Mouse (Mus musculus): ENCODE data around the gene Dynll1. TPM values are rescaled to one million over a fixed set of nuclear protein-coding genes. Genes with fewer than 3 reads are reported as not detected.

Gene Dynll1
- 72.8 TPM for polyA plus RNA-seq (2014; fragmentation: Illumina TruSeq; extraction: RNeasy Lipid Tissue Mini Kit (QIAGEN cat#74804); ENCODE audit: low read depth, low replicate concordance)

DNA sequence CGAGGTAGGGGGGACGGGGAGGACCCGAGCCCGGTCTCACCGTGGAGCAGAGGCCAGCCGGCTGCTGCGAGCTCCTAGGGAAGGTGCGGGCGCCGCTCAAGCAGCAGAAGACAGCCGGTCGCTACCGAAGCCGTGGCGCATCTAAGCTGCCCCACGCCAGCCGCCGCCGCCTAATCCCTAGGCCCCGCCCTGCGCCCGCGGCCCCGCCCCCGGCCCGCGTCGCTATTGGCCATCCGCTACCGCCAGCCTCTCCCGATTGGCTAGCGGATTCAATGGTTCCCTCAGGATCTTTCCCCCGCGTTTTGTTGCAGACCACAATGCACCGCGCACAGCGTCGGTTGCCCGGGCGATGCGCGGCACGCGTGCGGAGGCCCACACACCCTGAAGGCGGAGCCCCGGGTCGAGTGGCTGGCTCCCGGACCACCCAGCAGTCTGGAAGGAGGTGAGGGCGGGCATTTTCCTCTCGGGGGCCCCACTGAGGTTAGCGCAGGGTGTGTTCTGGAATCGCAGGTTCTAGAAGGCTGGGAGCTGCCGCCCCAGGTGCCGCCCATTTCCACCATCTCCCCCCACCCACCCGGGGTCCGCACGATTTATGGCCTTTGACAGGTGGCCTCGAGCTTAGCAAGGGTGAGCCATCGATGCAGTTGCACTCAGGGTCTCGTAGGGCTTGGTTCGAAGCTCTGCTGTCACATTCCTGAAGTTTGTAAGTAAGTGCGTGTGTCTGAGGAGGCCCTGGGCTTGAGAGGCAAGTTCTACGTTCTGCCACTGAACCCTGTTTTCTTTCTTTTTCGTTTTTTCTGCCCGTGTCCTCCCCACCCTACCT lies at the start of gene Dynll1:
Gene Dynll1, minus strand, starts transcription at position 208 of the 823 bp plus-strand sequence.

DNA sequence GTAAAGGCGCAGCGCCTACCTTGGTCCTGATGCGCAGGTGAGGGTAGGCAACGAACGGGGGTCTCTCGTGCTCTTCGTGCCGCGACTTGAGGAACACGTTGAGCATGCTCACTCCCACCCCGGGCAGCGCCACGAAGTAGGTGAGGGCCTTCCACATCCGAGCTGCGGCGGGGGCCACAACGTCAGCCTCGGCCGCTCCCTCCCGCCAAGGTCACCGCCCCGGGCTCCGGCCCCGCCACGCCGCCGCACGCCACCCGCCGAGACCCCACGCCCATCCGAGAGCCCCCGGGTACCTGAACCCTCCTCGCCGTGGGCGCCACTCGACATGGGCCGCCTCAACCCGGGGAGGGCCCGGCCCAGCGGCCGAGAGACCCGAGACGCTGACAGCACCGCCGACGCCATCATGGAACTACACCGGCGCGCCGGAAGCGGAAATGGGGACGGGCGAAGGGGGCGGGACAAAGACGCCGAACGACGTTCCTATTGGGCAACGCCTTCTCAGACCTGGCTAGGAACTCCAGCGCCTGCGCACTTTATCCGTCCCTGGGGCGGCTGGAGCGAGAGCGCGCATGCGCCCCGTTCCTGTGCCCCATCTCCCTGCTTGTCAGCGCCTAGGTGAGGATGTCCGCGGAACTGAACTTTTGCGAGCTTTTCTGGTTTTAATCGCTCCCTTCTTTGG lies 47.9 kb upstream of the Dynll1 start, which contains the start of gene Cox6a1:
Gene Cox6a1, minus strand, starts transcription at position 436 of the 679 bp plus-strand sequence.

DNA sequence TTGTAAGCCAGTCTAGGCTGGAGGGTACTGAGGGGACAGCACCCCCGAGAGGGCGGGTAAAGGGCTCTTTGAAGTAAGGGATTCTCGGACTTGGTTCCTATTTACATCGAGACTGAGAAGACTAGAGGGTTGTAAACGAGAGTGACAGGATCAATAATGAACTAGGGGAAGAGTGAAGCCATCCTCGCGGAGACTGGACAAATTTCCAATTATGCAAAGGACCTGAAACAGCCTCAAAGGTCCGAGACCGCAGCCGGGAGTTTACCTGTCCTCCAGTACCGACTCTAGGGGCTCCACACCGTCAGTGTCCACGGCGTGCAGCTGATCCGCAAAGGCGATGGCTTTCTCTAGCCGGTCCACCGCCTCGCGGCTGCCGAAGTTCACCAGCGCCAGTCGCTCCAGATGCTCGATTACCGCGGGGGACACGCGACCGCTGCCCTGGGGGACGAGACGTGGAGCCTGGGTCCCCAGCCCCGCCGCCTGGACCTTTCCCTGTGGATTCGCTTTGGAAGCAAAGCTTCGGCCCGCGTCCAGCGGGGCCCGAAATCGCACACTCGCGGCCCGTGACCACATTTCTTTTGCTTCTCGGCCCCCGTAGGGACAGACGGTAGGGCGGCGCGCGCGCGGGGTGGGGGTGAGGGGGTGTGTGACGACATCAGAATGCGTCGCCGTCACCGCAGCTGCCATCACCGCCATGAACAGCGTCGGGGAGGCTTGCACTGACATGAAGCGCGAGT lies 39.9 kb upstream of the Dynll1 start, which contains the start of the genes Gatc and Triap1:
Gene Gatc, minus strand, starts transcription at position 602 of the 737 bp plus-strand sequence.
Gene Triap1, plus strand, starts transcription at position 649 of the 737 bp plus-strand sequence.

DNA sequence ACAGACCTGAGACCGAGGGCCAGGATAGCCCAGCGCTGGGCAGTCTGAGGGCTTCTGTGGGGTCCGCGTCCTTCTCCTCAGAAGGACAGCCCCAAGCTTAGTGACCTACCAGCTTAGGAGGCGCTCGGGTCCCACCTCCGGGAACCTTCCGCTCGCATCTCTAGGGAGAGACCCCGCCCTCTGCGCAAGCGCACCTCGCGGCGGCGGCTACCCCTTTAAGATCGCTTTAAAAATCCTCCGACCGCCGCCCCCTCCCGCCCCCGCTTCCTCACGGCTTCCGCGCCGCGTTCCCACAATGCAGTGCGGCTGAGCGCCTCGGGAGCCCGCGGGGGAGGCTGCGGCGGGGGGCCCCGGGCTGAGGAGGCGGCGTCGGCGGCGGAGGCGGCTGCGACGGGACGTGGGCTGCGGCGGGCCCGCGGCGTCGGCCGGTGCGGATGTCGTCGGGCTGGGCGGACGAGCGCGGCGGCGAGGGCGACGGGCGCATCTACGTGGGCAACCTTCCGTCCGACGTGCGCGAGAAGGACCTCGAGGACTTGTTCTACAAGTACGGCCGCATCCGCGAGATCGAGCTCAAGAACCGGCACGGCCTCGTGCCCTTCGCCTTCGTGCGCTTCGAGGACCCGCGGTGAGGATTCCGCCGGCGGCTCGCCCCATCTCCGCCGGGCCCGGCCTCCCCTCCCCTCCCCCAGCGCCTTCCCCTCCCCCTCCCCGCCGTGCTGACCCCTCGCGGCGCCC lies 26.2 kb upstream of the Dynll1 start, which contains the start of gene Srsf9:
Gene Srsf9, plus strand, starts transcription at position 303 of the 735 bp plus-strand sequence.

DNA sequence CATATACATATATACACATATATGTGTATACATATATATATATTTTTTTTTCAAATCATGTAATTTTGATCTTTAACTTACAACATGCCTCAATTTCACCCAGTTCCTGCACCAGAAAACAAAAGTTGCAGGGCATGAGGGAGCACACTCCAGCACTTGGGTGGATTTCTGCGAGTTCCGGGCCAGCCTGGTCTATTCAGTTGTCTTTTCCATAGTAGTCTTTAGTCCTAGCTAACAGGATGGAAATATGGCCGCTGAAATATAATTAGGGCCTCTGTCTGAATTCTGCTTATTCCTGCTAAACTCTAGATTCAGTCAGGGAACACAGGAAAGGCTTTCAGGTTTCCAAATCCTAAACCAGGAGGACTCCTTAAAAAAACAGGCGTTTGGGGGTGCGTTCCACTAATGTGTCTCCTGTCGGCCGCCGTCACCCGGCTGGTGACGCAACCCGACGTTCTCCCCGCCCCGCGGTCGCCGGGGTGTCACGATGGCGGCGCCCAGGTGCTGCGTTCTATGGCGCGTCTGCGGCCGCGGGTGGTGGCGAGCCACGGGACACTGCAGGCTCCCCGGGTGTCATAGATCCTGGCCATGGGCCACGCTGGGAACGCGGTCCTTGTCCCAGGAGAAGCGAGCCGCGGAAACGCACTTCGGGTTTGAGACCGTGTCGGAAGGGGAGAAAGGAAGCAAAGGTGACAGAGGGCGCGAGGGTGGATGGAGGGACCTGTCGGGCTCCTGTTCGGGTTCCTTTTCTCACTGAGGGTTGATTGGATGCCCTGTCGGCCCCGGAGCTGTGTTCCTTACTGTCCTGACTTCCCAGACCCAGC lies 21.4 kb downstream of the Dynll1 start, which contains the start of gene Coq5:
Gene Coq5, plus strand, starts transcription at position 441 of the 824 bp plus-strand sequence.

DNA sequence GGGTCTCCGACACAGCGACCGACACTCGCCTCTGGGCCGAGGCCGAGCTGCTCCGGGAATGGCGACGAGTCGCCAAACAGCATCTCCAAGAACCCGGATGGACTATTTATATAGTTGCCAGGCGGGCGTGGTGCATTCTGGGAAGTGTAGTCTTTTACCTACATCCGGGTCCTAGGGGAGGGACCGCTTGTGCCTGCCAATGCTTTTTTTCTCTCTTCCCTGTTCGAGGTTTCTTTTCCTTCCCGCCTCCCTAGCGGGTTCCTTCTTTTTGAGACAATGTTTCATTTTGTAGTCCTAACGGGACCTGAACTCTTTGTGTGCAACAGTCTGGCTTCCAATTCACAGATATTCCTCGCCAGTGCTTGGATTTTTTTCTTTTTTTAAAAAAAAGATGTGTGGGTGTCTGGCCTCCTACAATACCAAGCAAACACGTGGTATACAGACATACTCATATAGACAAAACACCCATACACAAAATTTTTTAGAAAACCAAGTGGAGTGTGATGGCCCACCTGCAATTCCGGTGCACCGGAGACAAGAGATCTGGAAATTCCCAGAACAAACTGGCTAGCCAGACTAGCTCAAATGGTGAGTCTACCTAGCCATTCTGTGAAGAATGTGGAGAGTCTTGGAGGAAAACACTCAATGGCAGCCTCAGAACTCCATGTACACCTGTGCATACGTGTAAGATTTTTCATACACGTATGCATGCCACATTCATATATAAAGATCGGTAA lies 27.8 kb downstream of the Dynll1 start, which contains the start of gene Rnf10:
Gene Rnf10, minus strand, starts transcription at position 87 of the 737 bp plus-strand sequence.

Other genes with a start within 250 kb of the Dynll1 start
- not detected for gene Gm10401, start 202.7 kb downstream of the Dynll1 start, polyA plus RNA-seq (2014; fragmentation: Illumina TruSeq; extraction: RNeasy Lipid Tissue Mini Kit (QIAGEN cat#74804); ENCODE audit: low read depth, low replicate concordance)
- 11.7 TPM for gene Acads, start 181.7 kb downstream of the Dynll1 start, polyA plus RNA-seq (2014; fragmentation: Illumina TruSeq; extraction: RNeasy Lipid Tissue Mini Kit (QIAGEN cat#74804); ENCODE audit: low read depth, low replicate concordance)
- 4.4 TPM for gene Unc119b, start 166.0 kb downstream of the Dynll1 start, polyA plus RNA-seq (2014; fragmentation: Illumina TruSeq; extraction: RNeasy Lipid Tissue Mini Kit (QIAGEN cat#74804); ENCODE audit: low read depth, low replicate concordance)
- 26.9 TPM for gene Mlec, start 142.8 kb downstream of the Dynll1 start, polyA plus RNA-seq (2014; fragmentation: Illumina TruSeq; extraction: RNeasy Lipid Tissue Mini Kit (QIAGEN cat#74804); ENCODE audit: low read depth, low replicate concordance)
- not detected for gene Cabp1, start 106.6 kb downstream of the Dynll1 start, polyA plus RNA-seq (2014; fragmentation: Illumina TruSeq; extraction: RNeasy Lipid Tissue Mini Kit (QIAGEN cat#74804); ENCODE audit: low read depth, low replicate concordance)
- 15.9 TPM for gene Pop5, start 65.2 kb downstream of the Dynll1 start, polyA plus RNA-seq (2014; fragmentation: Illumina TruSeq; extraction: RNeasy Lipid Tissue Mini Kit (QIAGEN cat#74804); ENCODE audit: low read depth, low replicate concordance)
- 28.3 TPM for gene Rnf10, start 28.1 kb downstream of the Dynll1 start, polyA plus RNA-seq (2014; fragmentation: Illumina TruSeq; extraction: RNeasy Lipid Tissue Mini Kit (QIAGEN cat#74804); ENCODE audit: low read depth, low replicate concordance)
- 13.9 TPM for gene Coq5, start 21.3 kb downstream of the Dynll1 start, polyA plus RNA-seq (2014; fragmentation: Illumina TruSeq; extraction: RNeasy Lipid Tissue Mini Kit (QIAGEN cat#74804); ENCODE audit: low read depth, low replicate concordance)
- 21.8 TPM for gene Srsf9, start 26.2 kb upstream of the Dynll1 start, polyA plus RNA-seq (2014; fragmentation: Illumina TruSeq; extraction: RNeasy Lipid Tissue Mini Kit (QIAGEN cat#74804); ENCODE audit: low read depth, low replicate concordance)
- 31.2 TPM for gene Gatc, start 40.2 kb upstream of the Dynll1 start, polyA plus RNA-seq (2014; fragmentation: Illumina TruSeq; extraction: RNeasy Lipid Tissue Mini Kit (QIAGEN cat#74804); ENCODE audit: low read depth, low replicate concordance)
- gene Triap1, start 40.2 kb upstream of the Dynll1 start, polyA plus RNA-seq (2014; fragmentation: Illumina TruSeq; extraction: RNeasy Lipid Tissue Mini Kit (QIAGEN cat#74804); ENCODE audit: low read depth, low replicate concordance), result 8.7 TPM
- 86.1 TPM for gene Cox6a1, start 48.0 kb upstream of the Dynll1 start, polyA plus RNA-seq (2014; fragmentation: Illumina TruSeq; extraction: RNeasy Lipid Tissue Mini Kit (QIAGEN cat#74804); ENCODE audit: low read depth, low replicate concordance)
- not detected for gene Msi1, start 128.6 kb upstream of the Dynll1 start, polyA plus RNA-seq (2014; fragmentation: Illumina TruSeq; extraction: RNeasy Lipid Tissue Mini Kit (QIAGEN cat#74804); ENCODE audit: low read depth, low replicate concordance)
- not detected for gene Pla2g1b, start 165.3 kb upstream of the Dynll1 start, polyA plus RNA-seq (2014; fragmentation: Illumina TruSeq; extraction: RNeasy Lipid Tissue Mini Kit (QIAGEN cat#74804); ENCODE audit: low read depth, low replicate concordance)
- 11.3 TPM for gene Sirt4, start 183.7 kb upstream of the Dynll1 start, polyA plus RNA-seq (2014; fragmentation: Illumina TruSeq; extraction: RNeasy Lipid Tissue Mini Kit (QIAGEN cat#74804); ENCODE audit: low read depth, low replicate concordance)
- gene Pxn, start 205.7 kb upstream of the Dynll1 start, polyA plus RNA-seq (2014; fragmentation: Illumina TruSeq; extraction: RNeasy Lipid Tissue Mini Kit (QIAGEN cat#74804); ENCODE audit: low read depth, low replicate concordance), result 5.9 TPM

All from liver, adult 10 weeks (tissue).